Mouse (Mus musculus): Measurements from ENCODE around the gene Utp6. TPM values are rescaled to one million over a fixed set of nuclear protein-coding genes. Genes with fewer than 3 reads are reported as not detected.

The Utp6 gene
- total and polyA plus RNA-seq, 3 experiments, result 88.6 to 97.9 TPM; not detected in 1

GRCm38 (mm10) chr11:79973626-79974476, 11.7 kb upstream of the Utp6 start:
- Histone ChIP-seq H3K36me3 (ENCODE audit: control insufficient read depth in 1 of 2, insufficient read depth in 2 of 2, low read length in 2 of 2) (peaks cover 0 to 6% of the 10 kb centered on the region in 2 experiments; a peak in 2 of 4 replicates), H3K4me1 (ENCODE audit: control insufficient read depth in 1 of 2, insufficient read depth in 2 of 2, low read length in 2 of 2) (peaks cover 0 to 9% of the 10 kb centered on the region in 2 experiments; a peak in 2 of 4 replicates), H3K9ac (ENCODE audit: control insufficient read depth, low read depth, low read length, poor library complexity, severe bottlenecking) (no peak overlapping the region), H3K27ac (ENCODE audit: control insufficient read depth, low read depth, low read length) (no peak overlapping the region), H3K9me3 (replicated peaks; ENCODE audit: insufficient read depth, low read length) (no peaks in the 10 kb centered on the region), H3K4me3 (ENCODE audit: control insufficient read depth in 1 of 2, insufficient read depth in 1 of 2, low read depth in 2 of 2, low read length in 2 of 2) (no peak overlapping the region), H3K79me2 (ENCODE audit: control insufficient read depth, insufficient read depth, low read length, poor library complexity) (no peaks in the 10 kb centered on the region), H3K27me3 (ENCODE audit: control insufficient read depth in 1 of 2, insufficient read depth in 2 of 2, low read length in 2 of 2) (no peaks in the 10 kb centered on the region)
- no peak for DNase-seq (ENCODE audit: low read depth, low spot score)
- TF ChIP-seq EP300 (IDR thresholded peaks at IDR 0.05; ENCODE audit: low read depth in 1 of 2, low read length in 2 of 2) (no peak), ZMIZ1 (IDR thresholded peaks at IDR 0.05; ENCODE audit: low read depth, low read length) (no peak), ZKSCAN1 (IDR thresholded peaks at IDR 0.05; ENCODE audit: low read depth, low read length) (no peak), ZNF384 (IDR thresholded peaks at IDR 0.05; ENCODE audit: low read depth, low read length) (no peak), NELFE (IDR thresholded peaks at IDR 0.05; ENCODE audit: low read depth, low read length) (no peak), SIN3A (IDR thresholded peaks at IDR 0.05; ENCODE audit: low read length) (no peak), POLR2A (IDR thresholded peaks at IDR 0.05; ENCODE audit: control insufficient read depth in 1 of 2, insufficient read depth in 1 of 2, low read depth in 1 of 2, low read length in 2 of 2, poor library complexity in 1 of 2) (no peak), MYB (IDR thresholded peaks at IDR 0.05; ENCODE audit: low read depth, low read length) (no peak), TCF12 (IDR thresholded peaks at IDR 0.05; ENCODE audit: low read depth, low read length) (no peak), MYC (IDR thresholded peaks at IDR 0.05; ENCODE audit: low read depth, low read length) (no peak), MAZ (IDR thresholded peaks at IDR 0.05; ENCODE audit: low read depth, low read length) (no peak), NRF1 (IDR thresholded peaks at IDR 0.05; ENCODE audit: insufficient read depth, low read depth, low read length, poor library complexity, severe bottlenecking) (no peak), HCFC1 (IDR thresholded peaks at IDR 0.05; ENCODE audit: low read depth, low read length) (no peak), MAFK (IDR thresholded peaks at IDR 0.05; ENCODE audit: borderline replicate concordance, low read depth, low read length) (no peak), RCOR1 (IDR thresholded peaks at IDR 0.05; ENCODE audit: low read depth, low read length) (no peak), E2F4 (IDR thresholded peaks at IDR 0.05; ENCODE audit: borderline replicate concordance, low read depth, low read length) (no peak), UBTF (IDR thresholded peaks at IDR 0.05; ENCODE audit: borderline replicate concordance, insufficient read depth, low read depth, low read length) (no peak)

- Histone ChIP-seq H3K27me3 (ENCODE audit: control insufficient read depth in 1 of 2, insufficient read depth in 2 of 2, low read length in 2 of 2) (no peaks in the 10 kb centered on the region), H3K36me3 (ENCODE audit: control insufficient read depth in 1 of 2, insufficient read depth in 2 of 2, low read length in 2 of 2) (peaks cover 0 to 6% of the 10 kb centered on the region in 2 experiments; a peak in 2 of 4 replicates), H3K9ac (ENCODE audit: control insufficient read depth, low read depth, low read length, poor library complexity, severe bottlenecking) (no peak overlapping the region), H3K79me2 (ENCODE audit: control insufficient read depth, insufficient read depth, low read length, poor library complexity) (no peaks in the 10 kb centered on the region), H3K4me1 (ENCODE audit: control insufficient read depth in 1 of 2, insufficient read depth in 2 of 2, low read length in 2 of 2) (peaks cover 0 to 9% of the 10 kb centered on the region in 2 experiments; a peak in 2 of 4 replicates), H3K9me3 (replicated peaks; ENCODE audit: insufficient read depth, low read length) (no peaks in the 10 kb centered on the region), H3K4me3 (ENCODE audit: control insufficient read depth in 1 of 2, insufficient read depth in 1 of 2, low read depth in 2 of 2, low read length in 2 of 2) (no peak overlapping the region), H3K27ac (ENCODE audit: control insufficient read depth, low read depth, low read length) (no peak overlapping the region)
- no peak for DNase-seq (ENCODE audit: low read depth, low spot score)
- TF ChIP-seq ETS1 (IDR thresholded peaks at IDR 0.05; ENCODE audit: low read depth, low read length) (no peak), ZMIZ1 (IDR thresholded peaks at IDR 0.05; ENCODE audit: low read depth, low read length) (no peak), MAZ (IDR thresholded peaks at IDR 0.05; ENCODE audit: low read depth, low read length) (no peak), POLR2AphosphoS5 (IDR thresholded peaks at IDR 0.05; ENCODE audit: borderline replicate concordance, low read depth, low read length) (no peak), NRF1 (IDR thresholded peaks at IDR 0.05; ENCODE audit: insufficient read depth, low read depth, low read length, poor library complexity, severe bottlenecking) (no peak), EP300 (IDR thresholded peaks at IDR 0.05; ENCODE audit: low read depth in 1 of 2, low read length in 2 of 2) (no peak), SMC3 (IDR thresholded peaks at IDR 0.05; ENCODE audit: low read depth, low read length) (no peak), KAT2A (conservative IDR thresholded peaks at IDR 0.05; ENCODE audit: low read depth, low read length) (no peak), ZKSCAN1 (IDR thresholded peaks at IDR 0.05; ENCODE audit: low read depth, low read length) (no peak), MEF2A (IDR thresholded peaks at IDR 0.05; ENCODE audit: extremely low read depth, insufficient replicate concordance, low read depth, low read length, poor library complexity, severe bottlenecking) (no peak), POLR2A (IDR thresholded peaks at IDR 0.05; ENCODE audit: control insufficient read depth in 1 of 2, insufficient read depth in 1 of 2, low read depth in 1 of 2, low read length in 2 of 2, poor library complexity in 1 of 2) (no peak), JUND (IDR thresholded peaks at IDR 0.05; ENCODE audit: low read depth, low read length) (no peak), NELFE (IDR thresholded peaks at IDR 0.05; ENCODE audit: low read depth, low read length) (no peak), CTCF (IDR thresholded peaks at IDR 0.05 in 2 of 3, conservative IDR thresholded peaks at IDR 0.05 in 1 of 3; ENCODE audit: control insufficient read depth in 1 of 3, insufficient read depth in 1 of 3, low read depth in 2 of 3, low read length in 3 of 3, poor library complexity in 1 of 3, severe bottlenecking in 1 of 3) (no peak)
Measured at GRCm38 (mm10) chr11:79973133-79973532, 10.9 kb upstream of the Utp6 start.
